12 mouse cellular contexts compared by ENCODE assay signal in genomic region chr2:28521571-28522151, GRCm38 (mm10). TPM values are rescaled to one million over a fixed set of nuclear protein-coding genes. Genes with fewer than 3 reads are reported as not detected.
DNase-seq lines count a peak whose midpoint lies in the region; ATAC-seq and TF ChIP-seq lines count a peak whose summit lies in the region.
"Had no signal": no experiment of that assay in that cellular context is flagged by ENCODE, and none has a peak within 500 bp of the region (broad histone marks: within the 10 kb centered on the region; RNA-seq: fewer than 3 reads in every experiment).

No protein-coding gene starts in this region.

- H3K27ac ChIP-seq in forebrain, embryonic 14.5 days (ENCODE audit: low read depth, low read length): peak overlapping the region; percentile 21; the same call in 1 of the 2 replicates
- H3K27ac ChIP-seq in forebrain, embryonic 16.5 days (ENCODE audit: low read length): no peak overlapping the region
- H3K27ac ChIP-seq in left cerebral cortex, adult 2 months: peak overlapping the region; percentile 87
- peak overlapping the region; percentile 33 for H3K27ac ChIP-seq in hindbrain, embryonic 16.5 days (ENCODE audit: low read depth, low read length)
- H3K27ac ChIP-seq: intestine, embryonic 15.5 days; liver, embryonic 13.5 days; stomach, embryonic 15.5 days had no signal

- no peak for DNase-seq in forebrain, embryonic 14.5 days (ENCODE audit: low spot score)
- peak; percentile 44 to 73 for DNase-seq in left cerebral cortex, adult 2 months (ENCODE audit: extremely low spot score in 1 of 2, low spot score in 2 of 2)
- no peak for DNase-seq in left cerebral cortex, adult 11 months (ENCODE audit: low spot score)
- DNase-seq in right cerebral cortex, postnatal 36 days (ENCODE audit: low spot score in 2 of 2): peak; percentile 69 to 83
- DNase-seq in embryo, embryonic 10.5 days (ENCODE audit: low spot score): no peak
- no peak for DNase-seq in natural killer cell, adult 2 months (ENCODE audit: low spot score in 2 of 2)
- DNase-seq: liver, embryonic 13.5 days had no signal

- H3K27me3 ChIP-seq in forebrain, embryonic 14.5 days (replicated peaks; ENCODE audit: control insufficient read depth, insufficient read depth, low read length): no peaks in the 10 kb centered on the region
- H3K27me3 ChIP-seq in forebrain, embryonic 16.5 days (replicated peaks; ENCODE audit: control insufficient read depth, insufficient read depth, low read length): no peaks in the 10 kb centered on the region
- no peaks in the 10 kb centered on the region for H3K27me3 ChIP-seq in hindbrain, embryonic 16.5 days (replicated peaks; ENCODE audit: control insufficient read depth, insufficient read depth, low read length)
- H3K27me3 ChIP-seq: intestine, embryonic 15.5 days; liver, embryonic 13.5 days; stomach, embryonic 15.5 days had no signal

- H3K4me2 ChIP-seq in forebrain, embryonic 14.5 days (ENCODE audit: low read length): no peak overlapping the region
- no peak overlapping the region for H3K4me2 ChIP-seq in forebrain, embryonic 16.5 days (ENCODE audit: low read length)
- H3K4me2 ChIP-seq in hindbrain, embryonic 16.5 days (ENCODE audit: low read length): no peak overlapping the region
- H3K4me2 ChIP-seq: intestine, embryonic 15.5 days; liver, embryonic 13.5 days; stomach, embryonic 15.5 days had no signal

- peaks cover 38% of the 10 kb centered on the region for H3K4me1 ChIP-seq in forebrain, embryonic 14.5 days (ENCODE audit: control insufficient read depth, insufficient read depth, low read length)
- peaks cover 76% of the 10 kb centered on the region for H3K4me1 ChIP-seq in forebrain, embryonic 16.5 days (replicated peaks; ENCODE audit: control insufficient read depth, insufficient read depth, low read length)
- peaks cover 67% of the 10 kb centered on the region for H3K4me1 ChIP-seq in hindbrain, embryonic 16.5 days (ENCODE audit: control insufficient read depth, insufficient read depth, low read depth, low read length)

- no peaks in the 10 kb centered on the region for H3K9me3 ChIP-seq in forebrain, embryonic 14.5 days (replicated peaks; ENCODE audit: control insufficient read depth, low read length)
- no peaks in the 10 kb centered on the region for H3K9me3 ChIP-seq in forebrain, embryonic 16.5 days (ENCODE audit: control insufficient read depth, low read length)
- no peaks in the 10 kb centered on the region for H3K9me3 ChIP-seq in hindbrain, embryonic 16.5 days (ENCODE audit: control insufficient read depth, low read length)
- H3K9me3 ChIP-seq: intestine, embryonic 15.5 days; liver, embryonic 13.5 days; stomach, embryonic 15.5 days had no signal

- no peak overlapping the region for H3K4me3 ChIP-seq in forebrain, embryonic 14.5 days (ENCODE audit: low read depth, low read length)
- H3K4me3 ChIP-seq in forebrain, embryonic 16.5 days (replicated peaks; ENCODE audit: low read length): no peak overlapping the region
- no peak overlapping the region for H3K4me3 ChIP-seq in left cerebral cortex, adult 2 months
- no peak overlapping the region for H3K4me3 ChIP-seq in hindbrain, embryonic 16.5 days (ENCODE audit: low read length)
- H3K4me3 ChIP-seq: intestine, embryonic 15.5 days; liver, embryonic 13.5 days; stomach, embryonic 15.5 days had no signal

- 81% methylated on average over 6 of the region's 6 CpGs for WGBS in forebrain, embryonic 14.5 days
- WGBS in forebrain, embryonic 16.5 days: 70% methylated on average over 6 of the region's 6 CpGs
- WGBS in hindbrain, embryonic 16.5 days: 72% methylated on average over 6 of the region's 6 CpGs

- intact Hi-C loops in left cerebral cortex, adult 2 months (cut with DNase I): no loop called here

- H3K9ac ChIP-seq in forebrain, embryonic 14.5 days (ENCODE audit: low read length): no peak overlapping the region
- H3K9ac ChIP-seq in forebrain, embryonic 16.5 days (replicated peaks; ENCODE audit: low read depth, low read length): no peak overlapping the region
- H3K9ac ChIP-seq in hindbrain, embryonic 16.5 days (ENCODE audit: low read depth, low read length): peak overlapping the region; percentile 37; the same call in 1 of the 2 replicates
- H3K9ac ChIP-seq: intestine, embryonic 15.5 days; liver, embryonic 13.5 days; stomach, embryonic 15.5 days had no signal

- no peak for ATAC-seq in forebrain, embryonic 14.5 days
- ATAC-seq in forebrain, embryonic 16.5 days: no peak
- ATAC-seq in hindbrain, embryonic 16.5 days: peak; percentile 19; the same call in 1 of the 2 replicates
- ATAC-seq: intestine, embryonic 15.5 days had no signal

- no peak for TF ChIP-seq CTCF in left cerebral cortex, adult 2 months (IDR thresholded peaks at IDR 0.05)

- 0 out of 2 replicates have a peak, but pooled peaks cover 1% of the 10 kb centered on the region for H3K36me3 ChIP-seq in forebrain, embryonic 14.5 days (ENCODE audit: control insufficient read depth, insufficient read depth, low read length)
- no peaks in the 10 kb centered on the region for H3K36me3 ChIP-seq in forebrain, embryonic 16.5 days (ENCODE audit: control insufficient read depth, insufficient read depth)
- H3K36me3 ChIP-seq in hindbrain, embryonic 16.5 days (ENCODE audit: control insufficient read depth, insufficient read depth, low read length): no peaks in the 10 kb centered on the region
- H3K36me3 ChIP-seq: intestine, embryonic 15.5 days; liver, embryonic 13.5 days; stomach, embryonic 15.5 days had no signal

RNA-seq across cellular contexts. Expression of gene Ralgds, which starts 8.7 kb away (rescaled TPM):
- 63.3 and 82.1 TPM in 2 replicates for polyA plus RNA-seq in forebrain, embryonic 14.5 days (2014; fragmentation: Nextera tagmentation; extraction: Ambion mirVana)
- 83.5 and 83.7 TPM in 2 replicates for polyA plus RNA-seq in forebrain, embryonic 16.5 days (2015; fragmentation: Nextera tagmentation; extraction: Ambion mirVana)
- 10 to 100 TPM; 81.1 to 92.6 TPM for total RNA-seq in left cerebral cortex, adult 2 months (2021)
- 75.0 and 84.9 TPM in 2 replicates for polyA plus RNA-seq in hindbrain, embryonic 16.5 days (2015; fragmentation: Nextera tagmentation; extraction: Ambion mirVana)

RNA-seq across cellular contexts. Expression of gene Gm10134, which starts 15.8 kb away (rescaled TPM):
- 0.94 TPM in 1 of 2 replicates, not detected in the other for polyA plus RNA-seq in forebrain, embryonic 14.5 days (2014; fragmentation: Nextera tagmentation; extraction: Ambion mirVana)
- 1.8 and 2.4 TPM in 2 replicates for polyA plus RNA-seq in forebrain, embryonic 16.5 days (2015; fragmentation: Nextera tagmentation; extraction: Ambion mirVana)
- total RNA-seq in left cerebral cortex, adult 2 months (2021): 1 to 10 TPM in 1 of 2 experiments, not detected in 1; 1.9 TPM
- polyA plus RNA-seq in hindbrain, embryonic 16.5 days (2015; fragmentation: Nextera tagmentation; extraction: Ambion mirVana): 2.5 and 2.6 TPM in 2 replicates
- total RNA-seq: gastrocnemius, postnatal 36 days had no signal

RNA-seq across cellular contexts. Expression of gene Gbgt1, which starts 25.0 kb away (rescaled TPM):
- polyA plus RNA-seq in forebrain, embryonic 14.5 days (2014; fragmentation: Nextera tagmentation; extraction: Ambion mirVana): 0.22 and 0.33 TPM in 2 replicates
- polyA plus RNA-seq in forebrain, embryonic 16.5 days (2015; fragmentation: Nextera tagmentation; extraction: Ambion mirVana): 0.51 and 1.2 TPM in 2 replicates
- 1 to 10 TPM; 1.8 to 2.9 TPM for total RNA-seq in left cerebral cortex, adult 2 months (2021)
- polyA plus RNA-seq in hindbrain, embryonic 16.5 days (2015; fragmentation: Nextera tagmentation; extraction: Ambion mirVana): 1.7 and 2.0 TPM in 2 replicates

RNA-seq across cellular contexts. Expression of gene Cel, which starts 41.5 kb away (rescaled TPM):
- polyA plus RNA-seq in forebrain, embryonic 14.5 days (2014; fragmentation: Nextera tagmentation; extraction: Ambion mirVana): not detected in 2 replicates
- polyA plus RNA-seq in forebrain, embryonic 16.5 days (2015; fragmentation: Nextera tagmentation; extraction: Ambion mirVana): not detected in 2 replicates
- total RNA-seq in left cerebral cortex, adult 2 months (2021): not detected
- not detected in 2 replicates for polyA plus RNA-seq in hindbrain, embryonic 16.5 days (2015; fragmentation: Nextera tagmentation; extraction: Ambion mirVana)
- total RNA-seq: gastrocnemius, postnatal 36 days had no signal

RNA-seq across cellular contexts. Expression of gene Mrps2, which starts 53.8 kb away (rescaled TPM):
- polyA plus RNA-seq in forebrain, embryonic 14.5 days (2014; fragmentation: Nextera tagmentation; extraction: Ambion mirVana): 55.0 and 59.2 TPM in 2 replicates
- 50.9 and 60.0 TPM in 2 replicates for polyA plus RNA-seq in forebrain, embryonic 16.5 days (2015; fragmentation: Nextera tagmentation; extraction: Ambion mirVana)
- 10 to 100 TPM; 36.1 to 36.8 TPM for total RNA-seq in left cerebral cortex, adult 2 months (2021)
- polyA plus RNA-seq in hindbrain, embryonic 16.5 days (2015; fragmentation: Nextera tagmentation; extraction: Ambion mirVana): 48.2 and 51.4 TPM in 2 replicates

Comparison
In these comparisons a context has a peak if more than half of its experiments do, and no peak if none do; other contexts are left out.
1. DNase-seq: peak in left cerebral cortex, adult 2 months (2 of 2) and right cerebral cortex, postnatal 36 days (2 of 2); none in forebrain, embryonic 14.5 days (single experiment), left cerebral cortex, adult 11 months (single experiment), embryo, embryonic 10.5 days (single experiment) and natural killer cell, adult 2 months (0 of 2).